Mouse (Mus musculus) central nervous system, embryonic 14 days (tissue): ENCODE data around the gene Gm20937. TPM values are rescaled to one million over a fixed set of nuclear protein-coding genes. Genes with fewer than 3 reads are reported as not detected.

Source experiments
- polyA plus RNA-seq: library from polyadenylated mRNA; depleted of rRNA; stranded (reverse); fragments of >200 nt; gene quantifications from 2 replicates; pipeline ENCODE4 v1.2.3, GENCODE M21; 2012; rRNA removed

Gm20937 gene
- polyA plus RNA-seq, result not detected in 2 replicates

GRCm38 (mm10) chrY:68294798-68295197 is at the start of gene Gm20937:
TSS of gene Gm20937 (minus strand) at chrY:68294898.

Other genes with a start within 250 kb of the Gm20937 start
- gene Gm20816, start 243.1 kb upstream of the Gm20937 start, polyA plus RNA-seq, result not detected in 2 replicates